Mouse (Mus musculus): ENCODE measurements around the gene Sh3bgrl2. TPM values are rescaled to one million over a fixed set of nuclear protein-coding genes. Genes with fewer than 3 reads are reported as not detected.
A peak's percentile ranks its signal among the peaks of the same experiment; 100 is the strongest.

Gene Sh3bgrl2
- total RNA-seq, 2 experiments from 2014 or later: 27.6 to 28.6 TPM

GRCm38 (mm10) chr9:83659081-83659480, 111.0 kb downstream of the Sh3bgrl2 start:
- DNase-seq (ENCODE audit: extremely low spot score in 1 of 2, low spot score in 1 of 2): no peak

DNA sequence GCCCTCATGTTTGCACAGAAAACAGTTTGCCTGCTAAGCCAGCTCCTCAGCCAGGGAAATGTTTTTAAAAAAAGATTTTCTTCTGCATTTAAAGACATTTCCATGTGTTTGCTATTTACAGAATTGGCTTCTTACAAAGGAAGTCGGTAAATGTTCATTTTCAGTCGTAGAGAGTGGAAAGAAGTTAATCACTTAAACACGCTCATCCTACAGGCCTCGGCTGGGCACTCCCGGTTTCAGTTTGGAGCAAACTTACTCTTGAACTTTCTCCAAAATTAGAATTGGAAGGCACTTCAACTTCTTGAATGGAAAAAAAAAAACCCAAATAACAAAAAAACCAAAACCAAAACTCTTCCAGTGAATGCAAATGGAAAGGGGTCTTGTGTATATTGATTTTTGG, 113.7 kb downstream of the Sh3bgrl2 start:
- no peak for DNase-seq (ENCODE audit: extremely low spot score in 1 of 2, low spot score in 1 of 2)

DNA sequence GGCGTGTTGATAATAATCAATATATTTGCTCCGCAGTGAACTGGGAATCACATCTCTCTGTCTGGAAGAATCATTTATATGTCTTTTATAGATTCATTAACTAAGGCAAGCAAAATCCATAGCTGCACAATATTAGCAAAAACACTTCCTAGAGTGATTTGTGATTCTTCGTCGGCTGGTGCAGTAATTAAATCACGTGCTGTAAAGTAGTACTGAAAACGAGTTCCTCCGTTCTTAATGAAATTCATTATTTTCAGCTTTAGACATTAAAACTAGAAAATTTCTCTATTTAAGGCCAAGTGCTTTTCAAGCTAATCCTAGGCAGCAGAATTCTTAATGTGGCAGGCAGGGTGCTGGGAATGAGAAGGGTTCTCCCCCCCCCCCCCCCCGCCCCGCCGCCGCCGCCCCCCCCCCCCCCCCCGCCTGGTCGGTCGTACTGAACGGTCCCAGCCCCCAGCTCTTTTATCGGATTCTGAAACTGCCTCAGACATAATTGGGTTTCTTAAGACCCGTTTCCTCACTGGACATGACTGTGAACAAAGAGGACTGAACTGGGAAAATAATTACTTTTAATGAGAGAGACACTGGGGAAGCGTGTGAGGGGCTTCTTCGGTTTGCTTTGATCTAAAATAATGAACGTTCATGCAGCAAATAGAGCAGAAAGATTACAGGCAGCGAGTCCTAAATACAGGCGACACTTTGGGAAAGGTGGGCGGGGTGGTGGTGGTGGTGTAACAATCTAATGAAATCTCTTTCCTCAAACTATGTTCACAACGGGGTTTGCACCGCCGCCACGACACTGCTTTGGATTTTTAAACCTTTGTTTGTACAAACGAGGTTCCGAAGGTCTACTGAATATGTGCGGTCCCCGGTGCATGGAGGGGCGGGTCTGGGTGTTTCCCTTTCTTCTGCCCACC, 116.1 kb downstream of the Sh3bgrl2 start:
- peak in 1 of 2 experiments; percentile 12 for DNase-seq (ENCODE audit: extremely low spot score in 1 of 2, low spot score in 1 of 2)

DNA sequence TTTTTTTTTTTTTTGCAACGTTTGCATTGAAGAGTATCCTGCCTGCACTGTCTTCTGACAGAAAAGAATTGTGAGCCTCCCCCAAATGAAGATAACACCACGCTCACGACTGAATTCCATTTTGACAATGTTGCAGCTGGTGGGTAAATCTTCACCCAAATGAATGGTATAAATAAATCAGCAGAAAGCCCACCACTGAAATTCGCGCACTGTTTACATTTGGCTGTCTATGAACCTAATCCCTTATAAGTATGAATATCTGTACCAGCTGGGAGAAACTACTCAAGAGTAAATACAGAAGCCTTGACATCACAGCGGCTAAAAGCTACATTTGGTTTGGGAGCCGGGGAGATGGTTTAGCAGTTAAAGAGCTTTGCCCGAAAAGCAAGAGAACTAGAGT, 116.8 kb downstream of the Sh3bgrl2 start:
- no peak for DNase-seq (ENCODE audit: extremely low spot score in 1 of 2, low spot score in 1 of 2)

DNA sequence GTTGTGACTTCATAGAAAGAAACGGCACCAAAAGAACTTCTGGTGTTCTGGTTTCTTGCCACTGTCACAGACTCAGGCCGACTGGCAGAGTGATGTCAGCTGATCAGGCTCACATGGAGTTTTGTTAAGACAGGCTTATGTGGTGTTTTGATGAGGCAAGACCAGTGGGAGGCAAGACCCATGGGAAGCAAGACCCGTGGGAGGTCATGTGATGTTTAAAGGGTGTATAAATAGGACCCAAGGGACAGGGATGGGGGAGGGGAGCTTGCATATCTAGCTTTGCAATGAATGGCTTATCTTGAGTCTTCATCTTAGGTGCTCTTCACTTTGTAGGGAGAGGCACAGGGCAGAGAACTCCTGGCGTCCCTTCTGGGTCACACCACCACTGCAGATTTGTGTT, 118.9 kb downstream of the Sh3bgrl2 start:
- no peak for DNase-seq (ENCODE audit: extremely low spot score in 1 of 2, low spot score in 1 of 2)

DNA sequence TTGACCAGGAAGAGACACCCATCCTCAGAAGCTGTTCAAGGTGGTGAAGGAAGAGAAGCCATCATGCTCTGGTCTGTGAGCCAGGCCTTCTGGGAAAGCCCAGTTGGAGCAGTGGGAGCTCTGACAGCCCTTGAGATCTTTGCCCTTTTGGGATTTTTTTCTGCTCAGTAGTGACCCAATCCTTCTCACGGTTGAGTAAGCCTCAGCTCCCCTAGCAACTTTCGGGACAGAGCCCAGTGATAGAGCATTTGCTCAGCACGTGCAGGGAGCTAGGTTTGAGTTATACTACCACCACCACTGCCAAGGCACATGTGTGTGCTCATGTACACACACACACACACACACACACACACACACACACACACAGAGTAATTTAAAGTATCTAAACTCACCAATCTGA, 131.5 kb downstream of the Sh3bgrl2 start:
- DNase-seq (ENCODE audit: extremely low spot score in 1 of 2, low spot score in 1 of 2): no peak

- no peak for DNase-seq (ENCODE audit: extremely low spot score in 1 of 2, low spot score in 1 of 2)
Measured at GRCm38 (mm10) chr9:83681661-83682655, 133.8 kb downstream of the Sh3bgrl2 start.

GRCm38 (mm10) chr9:83686511-83687100, 138.5 kb downstream of the Sh3bgrl2 start:
- DNase-seq (ENCODE audit: extremely low spot score in 1 of 2, low spot score in 1 of 2): peak; percentile 13 to 18

DNA sequence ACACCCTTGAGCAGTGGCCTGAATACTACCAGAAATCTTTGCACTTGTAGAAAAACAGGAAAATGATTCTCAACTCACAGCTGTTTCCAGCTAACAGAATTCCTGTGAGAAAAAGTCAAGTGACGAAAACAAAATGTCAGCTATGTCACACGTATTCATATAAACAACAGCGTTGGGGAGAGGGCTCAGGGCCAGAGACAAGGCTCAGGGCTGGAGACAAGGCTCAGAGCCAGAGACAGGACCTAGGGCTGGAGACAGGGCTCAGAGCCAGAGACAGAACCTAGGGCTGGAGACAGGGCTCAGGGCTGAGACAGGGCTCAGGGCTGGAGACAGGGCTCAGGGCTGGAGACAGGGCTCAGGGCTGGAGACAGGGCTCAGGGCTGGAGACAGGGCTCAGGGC, 139.8 kb downstream of the Sh3bgrl2 start:
- DNase-seq (ENCODE audit: extremely low spot score in 1 of 2, low spot score in 1 of 2): no peak

Other genes starting within 250 kb of the Sh3bgrl2 start
- 10 to 100 TPM; 12.8 to 13.5 TPM for gene Lca5, start 107.2 kb upstream of the Sh3bgrl2 start, total RNA-seq (2021)

Measured in layer of hippocampus, postnatal 25 days (tissue).